24 mouse cellular contexts compared by ENCODE assay signal in the genomic region with DNA sequence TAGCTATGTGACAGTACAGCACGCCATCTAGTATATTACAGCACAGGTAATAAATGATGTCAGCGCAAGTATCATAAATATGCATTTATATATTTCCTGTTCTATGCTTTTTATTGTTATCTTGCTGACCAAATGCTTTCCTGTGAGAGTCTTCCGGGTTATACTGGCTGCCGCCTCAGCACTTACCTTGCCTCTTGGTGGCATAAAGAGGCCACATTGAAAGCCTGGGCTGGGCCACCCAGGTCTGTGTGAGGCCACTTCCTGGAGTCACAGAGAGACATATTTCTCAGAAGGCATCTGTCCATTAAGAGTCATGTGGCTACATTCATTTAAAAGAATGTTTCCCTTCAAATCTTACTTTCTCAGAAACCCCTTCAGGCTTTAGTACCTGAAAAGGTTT.
"Had no signal": no experiment of that assay in that cellular context is flagged by ENCODE, and none has a peak within 500 bp of the region (broad histone marks: within the 10 kb centered on the region; RNA-seq: fewer than 3 reads in every experiment).

No protein-coding gene starts in this region.

- H3K9me3 ChIP-seq: heart, embryonic 10.5 days; heart, embryonic 12.5 days; hindbrain, embryonic 10.5 days; hindbrain, embryonic 12.5 days; limb, embryonic 13.5 days; limb, embryonic 15.5 days; liver, embryonic 12.5 days had no signal

- H3K27ac ChIP-seq: gastrocnemius, adult 2 months; heart, embryonic 10.5 days; hindbrain, embryonic 10.5 days; hindbrain, embryonic 12.5 days; limb, embryonic 13.5 days; limb, embryonic 15.5 days; liver, embryonic 12.5 days; liver, embryonic 14.5 days had no signal

- H3K27me3 ChIP-seq: heart, embryonic 12.5 days; hindbrain, embryonic 12.5 days; limb, embryonic 13.5 days; limb, embryonic 15.5 days; liver, embryonic 12.5 days had no signal

- ATAC-seq: hindbrain, embryonic 16.5 days; inflammation-experienced regulatory T-cells, adult 6 months; liver, embryonic 12.5 days had no signal

- H3K36me3 ChIP-seq: heart, embryonic 10.5 days; heart, embryonic 12.5 days; hindbrain, embryonic 10.5 days; hindbrain, embryonic 12.5 days; limb, embryonic 13.5 days; limb, embryonic 15.5 days; liver, embryonic 12.5 days had no signal

- H3K4me1 ChIP-seq: heart, embryonic 10.5 days; heart, embryonic 12.5 days; hindbrain, embryonic 10.5 days; hindbrain, embryonic 12.5 days; limb, embryonic 13.5 days; limb, embryonic 15.5 days; liver, embryonic 12.5 days had no signal

- H3K4me3 ChIP-seq: gastrocnemius, adult 2 months; heart, embryonic 10.5 days; heart, embryonic 12.5 days; hindbrain, embryonic 10.5 days; hindbrain, embryonic 12.5 days; limb, embryonic 13.5 days; limb, embryonic 15.5 days; liver, embryonic 12.5 days had no signal

- DNase-seq: gastrocnemius, adult 2 months; gastrocnemius, postnatal 10 days; gastrocnemius, postnatal 25 days; heart, adult 18-20 months; heart, postnatal 10 days; heart, postnatal 4 days; kidney, adult 18-20 months; kidney, adult 8-10 months; kidney, postnatal 10 days; kidney, postnatal 25 days; kidney, postnatal 4 days; layer of hippocampus, adult 9-11 months; layer of hippocampus, postnatal 36 days; left cerebral cortex, postnatal 4 days had no signal

- H3K4me2 ChIP-seq: heart, embryonic 12.5 days; hindbrain, embryonic 12.5 days; limb, embryonic 13.5 days; limb, embryonic 15.5 days; liver, embryonic 12.5 days had no signal

- H3K9ac ChIP-seq: heart, embryonic 12.5 days; hindbrain, embryonic 12.5 days; limb, embryonic 13.5 days; limb, embryonic 15.5 days; liver, embryonic 12.5 days; liver, embryonic 14.5 days had no signal
